Comparison of ENCODE assay signal across 22 mouse cellular contexts in genomic region chr10:19066821-19067350, GRCm38 (mm10). TPM values are rescaled to one million over a fixed set of nuclear protein-coding genes. Genes with fewer than 3 reads are reported as not detected.
DNase-seq lines count a peak whose midpoint lies in the region; ATAC-seq and TF ChIP-seq lines count a peak whose summit lies in the region.
"Had no signal": no experiment of that assay in that cellular context is flagged by ENCODE, and none has a peak within 500 bp of the region (broad histone marks: within the 10 kb centered on the region; RNA-seq: fewer than 3 reads in every experiment).

No protein-coding gene starts in this region.

- TF ChIP-seq RAD21 in MEL (IDR thresholded peaks at IDR 0.05; ENCODE audit: low read depth, low read length) = no peak

- no peak overlapping the region for H3K4me2 ChIP-seq in liver, embryonic 11.5 days
- H3K4me2 ChIP-seq in liver, embryonic 14.5 days (ENCODE audit: low read depth) = no peak overlapping the region
- H3K4me2 ChIP-seq: embryonic facial prominence, embryonic 15.5 days; forebrain, embryonic 15.5 days; heart, embryonic 11.5 days; heart, embryonic 15.5 days; hindbrain, embryonic 15.5 days had no signal

- TF ChIP-seq POLR2A in MEL (IDR thresholded peaks at IDR 0.05; ENCODE audit: control insufficient read depth in 1 of 2, insufficient read depth in 1 of 2, low read depth in 1 of 2, low read length in 2 of 2, poor library complexity in 1 of 2) = no peak

- 36% methylated on average over 5 of the region's 5 CpGs for WGBS in liver, embryonic 11.5 days
- WGBS in liver, embryonic 14.5 days (ENCODE audit: insufficient replicate concordance) = 10% methylated on average over 5 of the region's 5 CpGs

- H3K79me2 ChIP-seq in MEL (ENCODE audit: control insufficient read depth, insufficient read depth, low read length, poor library complexity) = no peaks in the 10 kb centered on the region; the same call in 1 of the 2 replicates

- H3K36me3 ChIP-seq in liver, embryonic 11.5 days (ENCODE audit: control insufficient read depth, insufficient read depth, low read length) = no peaks in the 10 kb centered on the region
- H3K36me3 ChIP-seq in MEL (ENCODE audit: control insufficient read depth in 1 of 2, insufficient read depth in 2 of 2, low read length in 2 of 2) = peaks cover 0 to 29% of the 10 kb centered on the region in 2 experiments; a peak in 2 of 4 replicates
- no peaks in the 10 kb centered on the region for H3K36me3 ChIP-seq in liver, embryonic 14.5 days (replicated peaks; ENCODE audit: control insufficient read depth, insufficient read depth, low read depth)
- H3K36me3 ChIP-seq: embryonic facial prominence, embryonic 15.5 days; forebrain, embryonic 15.5 days; heart, embryonic 15.5 days; hindbrain, embryonic 15.5 days had no signal

- ATAC-seq in liver, embryonic 11.5 days (replicated peaks; ENCODE audit: low FRiP score) = peak; percentile 19; the same call in 1 of the 2 replicates
- ATAC-seq in liver, embryonic 14.5 days (ENCODE audit: insufficient read depth) = peak; percentile 26; the same call in 1 of the 2 replicates
- ATAC-seq in megakaryocyte-erythroid progenitor cell, adult 5-6 weeks (replicated peaks; ENCODE audit: low FRiP score, low TSS enrichment, poor library complexity, severe bottlenecking) = peak; percentile 18
- ATAC-seq: forebrain, embryonic 15.5 days; inflammation-experienced regulatory T-cells, adult 6 months had no signal

- H3K27ac ChIP-seq in liver, embryonic 11.5 days (ENCODE audit: low read depth, low read length) = no peak overlapping the region
- no peak overlapping the region for H3K27ac ChIP-seq in MEL (ENCODE audit: control insufficient read depth, low read depth, low read length)
- H3K27ac ChIP-seq in liver, embryonic 14.5 days = no peak overlapping the region
- H3K27ac ChIP-seq: embryonic facial prominence, embryonic 15.5 days; forebrain, embryonic 15.5 days; heart, adult 2 months; heart, embryonic 15.5 days; hindbrain, embryonic 15.5 days had no signal

- H3K9ac ChIP-seq in liver, embryonic 11.5 days (ENCODE audit: low read depth, low read length) = no peak overlapping the region
- H3K9ac ChIP-seq in MEL (ENCODE audit: control insufficient read depth, low read depth, low read length, poor library complexity, severe bottlenecking) = no peak overlapping the region
- no peak overlapping the region for H3K9ac ChIP-seq in liver, embryonic 14.5 days (replicated peaks)
- H3K9ac ChIP-seq: embryonic facial prominence, embryonic 15.5 days; forebrain, embryonic 15.5 days; heart, embryonic 15.5 days; hindbrain, embryonic 15.5 days had no signal

- no peak for DNase-seq in liver, embryonic 11.5 days (ENCODE audit: low spot score)
- DNase-seq in liver = no peak
- DNase-seq in MEL (ENCODE audit: low read depth, low spot score) = peak; percentile 7
- no peak for DNase-seq in liver, embryonic 14.5 days (ENCODE audit: low read depth in 3 of 3, low spot score in 3 of 3)
- no peak for DNase-seq in layer of hippocampus, postnatal 14 days (ENCODE audit: low spot score in 2 of 2)
- no peak for DNase-seq in lung, postnatal 10 days
- no peak for DNase-seq in urinary bladder, adult 2 months (ENCODE audit: low spot score)
- DNase-seq: adrenal gland, adult 8-10 months; adrenal gland, postnatal 36 days; cerebellum, adult 8-10 months; cerebellum, postnatal 14 days; embryo, embryonic 11 days; gastrocnemius, postnatal 14 days; heart, adult 2 months had no signal

- H3K4me3 ChIP-seq in liver, embryonic 11.5 days (ENCODE audit: low read depth, low read length) = no peak overlapping the region
- H3K4me3 ChIP-seq in MEL (ENCODE audit: control insufficient read depth in 1 of 2, insufficient read depth in 1 of 2, low read depth in 2 of 2, low read length in 2 of 2) = no peak overlapping the region
- no peak overlapping the region for H3K4me3 ChIP-seq in liver, embryonic 14.5 days (ENCODE audit: insufficient read depth in 1 of 2, low read depth in 2 of 2, low read length in 2 of 2)
- H3K4me3 ChIP-seq: embryonic facial prominence, embryonic 15.5 days; erythroblast, embryonic 14.5 days; forebrain, embryonic 15.5 days; heart, adult 2 months; heart, embryonic 15.5 days; hindbrain, embryonic 15.5 days had no signal

- no peak for TF ChIP-seq CTCF in MEL (IDR thresholded peaks at IDR 0.05 in 2 of 3, conservative IDR thresholded peaks at IDR 0.05 in 1 of 3; ENCODE audit: control insufficient read depth in 1 of 3, insufficient read depth in 1 of 3, low read depth in 2 of 3, low read length in 3 of 3, poor library complexity in 1 of 3, severe bottlenecking in 1 of 3)
- no peak for TF ChIP-seq CTCF in liver, embryonic 14.5 days (IDR thresholded peaks at IDR 0.05; ENCODE audit: low read depth)

- no peaks in the 10 kb centered on the region for H3K9me3 ChIP-seq in liver, embryonic 11.5 days (ENCODE audit: control insufficient read depth, low read length)
- H3K9me3 ChIP-seq in MEL (replicated peaks; ENCODE audit: insufficient read depth, low read length) = no peaks in the 10 kb centered on the region
- H3K9me3 ChIP-seq in liver, embryonic 14.5 days (ENCODE audit: control insufficient read depth, low read length) = no peaks in the 10 kb centered on the region
- H3K9me3 ChIP-seq: embryonic facial prominence, embryonic 15.5 days; forebrain, embryonic 15.5 days; heart, embryonic 15.5 days; hindbrain, embryonic 15.5 days had no signal

- no peak for TF ChIP-seq EP300 in MEL (IDR thresholded peaks at IDR 0.05; ENCODE audit: low read depth in 1 of 2, low read length in 2 of 2)
- TF ChIP-seq EP300 in liver, embryonic 14.5 days (IDR thresholded peaks at IDR 0.05; ENCODE audit: low read depth) = no peak

- no peaks in the 10 kb centered on the region for H3K27me3 ChIP-seq in liver, embryonic 11.5 days (replicated peaks; ENCODE audit: control insufficient read depth, insufficient read depth, low read length)
- no peaks in the 10 kb centered on the region for H3K27me3 ChIP-seq in MEL (ENCODE audit: control insufficient read depth in 1 of 2, insufficient read depth in 2 of 2, low read length in 2 of 2)
- no peaks in the 10 kb centered on the region for H3K27me3 ChIP-seq in liver, embryonic 14.5 days (ENCODE audit: control insufficient read depth, insufficient read depth, low read length)
- H3K27me3 ChIP-seq: embryonic facial prominence, embryonic 15.5 days; forebrain, embryonic 15.5 days; heart, embryonic 15.5 days; hindbrain, embryonic 15.5 days had no signal

- peaks cover 29% of the 10 kb centered on the region for H3K4me1 ChIP-seq in liver, embryonic 11.5 days (replicated peaks; ENCODE audit: control insufficient read depth, insufficient read depth, low read length)
- H3K4me1 ChIP-seq in MEL (ENCODE audit: control insufficient read depth in 1 of 2, insufficient read depth in 2 of 2, low read length in 2 of 2) = peaks cover 16 to 20% of the 10 kb centered on the region in 2 experiments
- H3K4me1 ChIP-seq in liver, embryonic 14.5 days (replicated peaks; ENCODE audit: control insufficient read depth in 2 of 2, insufficient read depth in 2 of 2, low read length in 1 of 2) = peaks cover 8 to 32% of the 10 kb centered on the region in 2 experiments
- H3K4me1 ChIP-seq: embryonic facial prominence, embryonic 15.5 days; forebrain, embryonic 15.5 days; hindbrain, embryonic 15.5 days had no signal

TF ChIP-seq in MEL, 35 proteins besides CTCF, POLR2A, EP300 and RAD21:
- no peak for TF ChIP-seq ZKSCAN1 (IDR thresholded peaks at IDR 0.05; ENCODE audit: low read depth, low read length)
- no peak for TF ChIP-seq USF2 (IDR thresholded peaks at IDR 0.05; ENCODE audit: borderline replicate concordance in 1 of 2, insufficient read depth in 1 of 2, low read depth in 1 of 2, low read length in 2 of 2)
- no peak for TF ChIP-seq BHLHE40 (IDR thresholded peaks at IDR 0.05; ENCODE audit: borderline replicate concordance, low read depth, low read length)
- no peak for TF ChIP-seq NRF1 (IDR thresholded peaks at IDR 0.05; ENCODE audit: insufficient read depth, low read depth, low read length, poor library complexity, severe bottlenecking)
- no peak for TF ChIP-seq ELF1 (IDR thresholded peaks at IDR 0.05; ENCODE audit: low read depth, low read length)
- no peak for TF ChIP-seq MAZ (IDR thresholded peaks at IDR 0.05; ENCODE audit: low read depth, low read length)
- no peak for TF ChIP-seq MEF2A (IDR thresholded peaks at IDR 0.05; ENCODE audit: extremely low read depth, insufficient replicate concordance, low read depth, low read length, poor library complexity, severe bottlenecking)
- TF ChIP-seq CHD1 (IDR thresholded peaks at IDR 0.05; ENCODE audit: low read depth, low read length) = no peak
- no peak for TF ChIP-seq POLR2AphosphoS2 (IDR thresholded peaks at IDR 0.05; ENCODE audit: low read length)
- TF ChIP-seq POLR2AphosphoS5 (IDR thresholded peaks at IDR 0.05; ENCODE audit: borderline replicate concordance, low read depth, low read length) = no peak
- TF ChIP-seq NELFE (IDR thresholded peaks at IDR 0.05; ENCODE audit: low read depth, low read length) = no peak
- no peak for TF ChIP-seq ZMIZ1 (IDR thresholded peaks at IDR 0.05; ENCODE audit: low read depth, low read length)
- no peak for TF ChIP-seq TAL1 (IDR thresholded peaks at IDR 0.05; ENCODE audit: low read length)
- TF ChIP-seq USF1 (IDR thresholded peaks at IDR 0.05; ENCODE audit: low read depth, low read length) = no peak
- TF ChIP-seq ETS1 (IDR thresholded peaks at IDR 0.05; ENCODE audit: low read depth, low read length) = no peak
- no peak for TF ChIP-seq GATA1 (IDR thresholded peaks at IDR 0.05; ENCODE audit: low read depth, low read length)
- no peak for TF ChIP-seq RCOR1 (IDR thresholded peaks at IDR 0.05; ENCODE audit: low read depth, low read length)
- TF ChIP-seq TCF12 (IDR thresholded peaks at IDR 0.05; ENCODE audit: low read depth, low read length) = no peak
TF ChIP-seq in MEL: peak in this region for 0.

RNA-seq across cellular contexts. Expression of gene Tnfaip3, which starts 51.4 kb away (rescaled TPM):
- polyA plus RNA-seq in liver, embryonic 11.5 days (2014; fragmentation: Nextera tagmentation; extraction: Ambion mirVana) = 0.81 and 1.3 TPM in 2 replicates
- 0.54 and 0.56 TPM in 2 replicates for total RNA-seq in MEL (2012; rRNA removed)
- under 1 TPM in 1 of 2 experiments, not detected in 1; 0.38 TPM for polyA plus RNA-seq in MEL (2012; ENCODE audit: insufficient read depth in 1 of 2, insufficient read length in 2 of 2, low read depth in 1 of 2, low replicate concordance in 2 of 2, missing spikeins in 1 of 2)
- 0.58 and 0.77 TPM in 2 replicates for polyA plus RNA-seq in liver, embryonic 14.5 days (2012; rRNA removed)
- polyA plus RNA-seq in liver, embryonic 14.5 days (2014; fragmentation: Nextera tagmentation; extraction: Ambion mirVana) = 0.99 and 1.1 TPM in 2 replicates
- total RNA-seq in megakaryocyte-erythroid progenitor cell, adult 5-6 weeks (2014; fragmentation: Nextera tagmentation) = 7.6 and 9.5 TPM in 2 replicates
- 43.5 and 64.0 TPM in 2 replicates for total RNA-seq in megakaryocyte-erythroid progenitor cell, adult 5-6 weeks (2017)
- total RNA-seq in layer of hippocampus, postnatal 14 days (2021) = 1 to 10 TPM; 4.5 to 4.6 TPM
- polyA plus RNA-seq in urinary bladder, adult 2 months (2012; rRNA removed) = 3.7 and 4.4 TPM in 2 replicates
